Mouse (Mus musculus) left cerebral cortex, postnatal 4 days (tissue): ENCODE measurements around the gene Pglyrp1. TPM values are rescaled to one million over a fixed set of nuclear protein-coding genes. Genes with fewer than 3 reads are reported as not detected.

Experiments
- DNase-seq: peaks from one replicate; pipeline ENCODE4 v3.0.0-alpha.2; 2022
- intact Hi-C: fragments of 180-260 bp; cut with DNase I; formaldehyde crosslinking; loops from one replicate; pipeline ENCODE4 v1.15.1; 2025
- total RNA-seq, 2 experiments: library from RNA; stranded (reverse); gene quantifications; 2 replicates each; pipeline ENCODE4 v1.2.3; 2021

Pglyrp1 gene
- total RNA-seq, 2 experiments from 2014 or later, result 16.1 to 16.8 TPM

DNA sequence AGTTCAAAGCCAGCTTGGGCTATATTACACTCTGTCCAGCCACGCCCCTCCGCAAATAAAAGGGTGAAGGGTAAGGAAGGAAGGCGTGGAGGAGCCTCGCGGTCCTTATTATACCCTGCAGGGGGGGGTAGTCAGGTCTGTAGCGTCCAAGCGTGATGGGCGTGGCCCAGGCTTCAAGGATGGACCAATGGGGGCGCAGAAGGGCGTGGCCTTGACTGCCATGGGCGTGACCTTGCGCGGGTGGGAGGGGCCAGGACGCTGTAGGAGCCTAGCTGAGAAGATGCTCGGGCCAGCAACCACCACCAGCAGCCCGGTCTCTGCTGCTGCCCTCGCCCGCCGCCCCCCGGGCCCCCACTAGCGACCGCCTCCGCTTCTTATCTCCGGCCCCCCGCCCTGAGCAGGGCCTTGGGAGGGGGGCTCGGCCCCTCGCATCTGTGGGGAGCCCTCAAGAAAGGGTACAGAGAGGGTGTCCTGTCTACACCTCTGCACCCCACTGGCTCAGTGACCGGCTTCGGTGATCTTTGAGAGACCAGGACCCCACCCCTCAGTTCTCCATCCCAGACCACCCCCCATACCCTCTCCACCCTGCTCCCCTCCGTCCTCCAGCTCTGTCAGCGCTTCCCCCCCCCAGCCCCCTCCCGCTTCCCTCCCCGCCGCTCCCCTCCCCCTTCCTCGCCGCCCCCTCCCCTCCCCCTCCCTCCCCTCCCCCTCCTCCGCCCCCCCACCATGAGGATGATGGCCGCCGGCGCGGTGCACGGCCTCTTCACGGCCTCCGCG lies 54.2 kb downstream of the Pglyrp1 start, which contains the start of gene Nova2:
Gene Nova2 (plus strand): TSS at position 727 of the 777 bp plus-strand sequence.
- intact Hi-C loops, result no loop called here
- peak; percentile 99 for DNase-seq

GRCm38 (mm10) chr7:18926041-18926790 lies 55.1 kb downstream of the Pglyrp1 start:
- intact Hi-C loops, result no loop called here
- peak; percentile 52 for DNase-seq

- intact Hi-C loops, result no loop called here
- no peak for DNase-seq
These were observed 55.8 kb downstream of the Pglyrp1 start for GRCm38 (mm10) chr7:18926911-18927310.

- no peak for DNase-seq
- intact Hi-C loops, result no loop called here
These were observed 56.6 kb downstream of the Pglyrp1 start for GRCm38 (mm10) chr7:18927759-18928158.

Other genes with a start within 250 kb of the Pglyrp1 start
- gene Psg21, start 214.6 kb upstream of the Pglyrp1 start, total RNA-seq, result not detected
- gene Psg20, start 185.1 kb upstream of the Pglyrp1 start, total RNA-seq, result not detected
- not detected for gene Psg22, start 153.2 kb upstream of the Pglyrp1 start, total RNA-seq
- gene Psg19, start 72.8 kb upstream of the Pglyrp1 start, total RNA-seq, result not detected
- not detected for gene Psg17, start 49.7 kb upstream of the Pglyrp1 start, total RNA-seq
- 1 to 10 TPM in 1 of 2 experiments, under 1 TPM in 1; 0.90 to 1.5 TPM for gene Mill2, start 31.4 kb upstream of the Pglyrp1 start, total RNA-seq
- 10 to 100 TPM; 16.0 to 23.3 TPM for gene Ccdc61, start 39.1 kb downstream of the Pglyrp1 start, total RNA-seq
- gene Nova2, start 54.6 kb downstream of the Pglyrp1 start, total RNA-seq, result 100 to 1,000 TPM; 152 to 154 TPM
- 1 to 10 TPM; 1.4 to 1.7 TPM for gene Nanos2, start 116.1 kb downstream of the Pglyrp1 start, total RNA-seq
- 10 to 100 TPM; 18.8 to 20.2 TPM for gene Mypop, start 119.9 kb downstream of the Pglyrp1 start, total RNA-seq
- gene Irf2bp1, start 132.7 kb downstream of the Pglyrp1 start, total RNA-seq, result 10 to 100 TPM; 56.9 to 60.8 TPM
- gene Foxa3, start 152.2 kb downstream of the Pglyrp1 start, total RNA-seq, result not detected
- 10 to 100 TPM; 87.1 to 96.8 TPM for gene Sympk, start 153.0 kb downstream of the Pglyrp1 start, total RNA-seq
- under 1 TPM; 0.30 to 0.46 TPM for gene Rsph6a, start 183.4 kb downstream of the Pglyrp1 start, total RNA-seq
- gene Dmwd, start 204.9 kb downstream of the Pglyrp1 start, total RNA-seq, result 100 to 1,000 TPM; 147 to 151 TPM
- 10 to 100 TPM; 45.3 to 46.5 TPM for gene Dmpk, start 212.5 kb downstream of the Pglyrp1 start, total RNA-seq
- gene Six5, start 223.3 kb downstream of the Pglyrp1 start, total RNA-seq, result 1 to 10 TPM; 2.2 to 3.3 TPM
- gene Gm4969, start 247.0 kb downstream of the Pglyrp1 start, total RNA-seq, result 10 to 100 TPM in 1 of 2 experiments, 1 to 10 TPM in 1; 9.4 to 11.0 TPM
- gene Fbxo46, start 248.5 kb downstream of the Pglyrp1 start, total RNA-seq, result 10 to 100 TPM; 17.7 to 18.9 TPM